ENCODE assay signal across 17 mouse cellular contexts in the genomic region with DNA sequence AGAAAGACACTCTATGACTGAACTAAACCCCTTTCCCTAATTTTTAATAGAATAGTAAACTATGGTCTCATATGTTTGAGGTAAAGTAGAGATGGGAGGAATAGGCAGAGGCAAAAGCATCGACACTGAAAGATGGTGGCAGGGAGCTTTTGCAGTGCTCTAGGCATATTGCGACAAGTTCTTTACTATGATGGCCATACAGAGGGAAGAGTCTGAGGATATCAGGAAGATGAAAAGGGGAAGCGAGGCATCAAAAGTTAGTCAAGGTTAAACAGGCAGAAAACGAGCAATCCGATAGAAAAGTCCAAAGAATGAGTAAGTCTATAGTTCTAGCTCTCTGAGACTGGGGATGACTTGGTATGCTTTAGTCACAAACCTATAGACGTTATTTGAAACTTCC. TPM values are rescaled to one million over a fixed set of nuclear protein-coding genes. Genes with fewer than 3 reads are reported as not detected.
"Had no signal": no experiment of that assay in that cellular context is flagged by ENCODE, and none has a peak within 500 bp of the region (broad histone marks: within the 10 kb centered on the region; RNA-seq: fewer than 3 reads in every experiment).

No protein-coding gene starts in this region.

- DNase-seq: kidney, postnatal 10 days; layer of hippocampus, postnatal 36 days; liver, embryonic 13.5 days; lung, embryonic 14.5 days; right cerebral cortex, postnatal 14 days; right cerebral cortex, postnatal 4 days; thymus, adult 2 months; thymus, postnatal 14 days; thymus, postnatal 4 days had no signal

- H3K4me1 ChIP-seq: liver, embryonic 13.5 days; midbrain, embryonic 12.5 days; midbrain, embryonic 15.5 days; neural tube, embryonic 12.5 days; neural tube, embryonic 15.5 days had no signal

- ATAC-seq: lung, postnatal 0 days; midbrain, embryonic 15.5 days had no signal

- H3K9ac ChIP-seq: liver, embryonic 13.5 days; lung, embryonic 14.5 days; midbrain, embryonic 12.5 days; midbrain, embryonic 15.5 days; neural tube, embryonic 12.5 days; neural tube, embryonic 15.5 days had no signal

- H3K27me3 ChIP-seq: liver, embryonic 13.5 days; midbrain, embryonic 12.5 days; midbrain, embryonic 15.5 days; neural tube, embryonic 12.5 days; neural tube, embryonic 15.5 days had no signal

- H3K4me2 ChIP-seq: liver, embryonic 13.5 days; lung, embryonic 14.5 days; midbrain, embryonic 12.5 days; midbrain, embryonic 15.5 days; neural tube, embryonic 12.5 days; neural tube, embryonic 15.5 days had no signal

- H3K27ac ChIP-seq: left cerebral cortex, adult 2 months; liver, embryonic 13.5 days; midbrain, embryonic 12.5 days; midbrain, embryonic 15.5 days; neural tube, embryonic 12.5 days; neural tube, embryonic 15.5 days; stomach, postnatal 0 days had no signal

- H3K4me3 ChIP-seq: left cerebral cortex, adult 2 months; liver, embryonic 13.5 days; midbrain, embryonic 12.5 days; midbrain, embryonic 15.5 days; neural tube, embryonic 12.5 days; neural tube, embryonic 15.5 days had no signal

- H3K36me3 ChIP-seq: liver, embryonic 13.5 days; midbrain, embryonic 12.5 days; midbrain, embryonic 15.5 days; neural tube, embryonic 12.5 days; neural tube, embryonic 15.5 days had no signal

- H3K9me3 ChIP-seq: liver, embryonic 13.5 days; midbrain, embryonic 12.5 days; midbrain, embryonic 15.5 days; neural tube, embryonic 12.5 days; neural tube, embryonic 15.5 days had no signal

RNA-seq across cellular contexts. Expression of a gene that starts 27.9 kb away (rescaled TPM):
- total RNA-seq: liver, adult 2 months had no signal
- polyA plus RNA-seq: liver, adult 2 months; midbrain, embryonic 12.5 days; midbrain, embryonic 15.5 days had no signal
